Mouse (Mus musculus) CH12F3 (cell line): Measurements from ENCODE around the gene Ppp6r1.
"Not testable (repeated sequence)": the region's sequence is repeated elsewhere in the genome, so short reads cannot be mapped to it uniquely, and the experiment has no call there.

Source experiments
- in situ Hi-C: fragments of 300-500 bp; cut with MboI; formaldehyde crosslinking; loops from 2 replicates; pipeline ENCODE4 v1.14.3; 2020; ENCODE audit warnings: low sequenced_read_pairs

Ppp6r1 gene

GRCm38 (mm10) chr7:4623544-4624189 lies 35.2 kb downstream of the Ppp6r1 start:
- in situ Hi-C loops = no loop called here

GRCm38 (mm10) chr7:4619979-4620378 lies 38.8 kb downstream of the Ppp6r1 start:
- in situ Hi-C loops = no loop called here

GRCm38 (mm10) chr7:4613740-4614403 lies 44.9 kb downstream of the Ppp6r1 start:
- in situ Hi-C loops = no loop called here

GRCm38 (mm10) chr7:4612956-4613355 lies 45.9 kb downstream of the Ppp6r1 start:
- in situ Hi-C loops = no loop called here

GRCm38 (mm10) chr7:4612386-4612785 lies 46.4 kb downstream of the Ppp6r1 start:
- in situ Hi-C loops = no loop called here

GRCm38 (mm10) chr7:4611921-4612341 lies 46.9 kb downstream of the Ppp6r1 start:
- in situ Hi-C loops = no loop called here

- in situ Hi-C loops = no loop called here
Measured at GRCm38 (mm10) chr7:4611511-4611910, 47.3 kb downstream of the Ppp6r1 start.

GRCm38 (mm10) chr7:4608002-4608401 lies 50.8 kb downstream of the Ppp6r1 start:
- in situ Hi-C loops = no loop called here

GRCm38 (mm10) chr7:4603873-4604272 lies 54.9 kb downstream of the Ppp6r1 start, which contains the start of gene Ptprh:
Gene Ptprh, minus strand, starts transcription at chr7:4604041.
- in situ Hi-C loops = no loop called here

- in situ Hi-C loops = no loop called here
Measured at GRCm38 (mm10) chr7:4602969-4603368, 55.9 kb downstream of the Ppp6r1 start.

GRCm38 (mm10) chr7:4597046-4597445 lies 61.8 kb downstream of the Ppp6r1 start:
- in situ Hi-C loops = not testable (repeated sequence)
